Mouse (Mus musculus): ENCODE measurements around the gene Ebf1. TPM values are rescaled to one million over a fixed set of nuclear protein-coding genes. Genes with fewer than 3 reads are reported as not detected.

The Ebf1 gene
- total RNA-seq, 2 experiments from 2014 or later = 2.4 to 5.1 TPM

DNA sequence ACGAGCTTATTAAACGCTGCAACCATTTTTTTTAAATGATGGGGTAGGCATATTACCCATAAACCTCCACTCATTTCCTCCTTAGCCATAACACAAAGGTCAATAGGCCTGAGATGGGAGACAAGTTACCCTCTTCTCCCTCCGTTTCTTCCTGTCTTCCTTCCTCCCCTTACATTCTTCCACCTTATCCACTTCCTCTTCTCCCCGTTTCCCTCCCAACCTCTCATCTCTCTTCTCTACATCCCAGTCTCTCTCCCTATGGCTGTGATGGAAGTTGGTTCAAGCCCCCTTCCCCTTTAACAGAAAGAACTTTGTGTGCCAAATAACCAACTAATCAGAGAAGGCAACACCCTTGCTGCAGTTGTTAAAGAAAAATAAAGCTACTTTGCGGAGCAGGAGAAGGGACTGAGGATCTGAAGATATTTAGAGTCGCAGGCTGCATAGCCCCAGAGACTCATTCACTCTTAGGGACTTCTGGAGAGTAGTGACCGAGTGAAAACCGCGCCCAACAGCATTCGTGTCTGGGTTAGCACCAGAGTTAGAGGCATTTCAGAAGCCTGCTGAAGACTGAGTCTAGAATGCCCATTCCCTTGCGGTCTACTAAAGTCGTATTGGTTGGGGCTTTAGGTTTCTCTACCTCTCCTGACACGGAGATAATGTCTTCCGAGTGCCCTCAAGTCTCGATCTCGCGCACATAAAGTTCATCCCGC lies 884 bp upstream of the Ebf1 start:
- intact Hi-C loops (cut with DNase I) = loop anchor here (10.0 kb wide), 1 partner anchor 1119 kb away; no protein-coding TSS in a partner anchor
- DNase-seq (ENCODE audit: low spot score in 2 of 2) = no peak

DNA sequence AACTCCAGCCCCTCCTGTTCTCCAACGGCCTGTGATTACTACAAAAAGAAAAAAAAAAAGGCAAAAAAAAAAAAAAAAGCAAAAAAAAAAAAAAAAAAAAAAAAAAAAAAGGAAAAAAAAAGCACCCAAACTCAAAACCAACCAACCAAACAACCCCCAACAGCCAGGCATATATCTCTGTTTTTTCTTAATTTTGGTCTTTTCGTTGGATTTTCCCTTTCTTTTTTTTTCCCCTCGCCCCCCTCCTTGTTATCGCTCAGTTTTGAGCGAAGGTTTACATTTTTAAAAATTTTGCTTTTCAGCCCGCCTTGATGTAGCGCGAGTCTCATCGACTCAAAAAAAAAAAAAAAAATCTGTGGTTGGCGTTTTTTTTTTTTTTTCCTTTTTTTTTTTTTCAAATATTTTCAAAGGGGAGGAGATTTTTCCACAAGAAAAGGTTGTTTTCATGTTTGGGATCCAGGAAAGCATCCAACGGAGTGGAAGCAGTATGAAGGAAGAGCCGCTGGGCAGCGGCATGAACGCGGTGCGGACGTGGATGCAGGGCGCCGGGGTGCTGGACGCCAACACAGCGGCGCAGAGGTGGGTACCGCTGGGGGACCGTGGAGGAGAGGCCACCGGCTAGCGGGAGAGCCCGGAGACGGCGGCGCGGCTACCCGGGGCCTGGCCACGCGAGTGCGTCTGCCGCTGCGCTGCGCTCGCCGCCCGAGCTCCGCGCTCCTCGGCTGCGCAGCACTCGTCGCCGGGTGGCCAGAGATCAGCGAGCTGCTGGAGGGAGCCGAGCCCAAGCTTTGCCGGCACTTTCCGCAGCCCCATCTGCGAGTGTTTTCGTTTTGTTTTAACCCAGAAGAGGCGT lies 843 bp downstream of the Ebf1 start:
- intact Hi-C loops (cut with DNase I) = loop anchor here (10.0 kb wide), 1 partner anchor 1117 kb away; no protein-coding TSS in a partner anchor
- DNase-seq (ENCODE audit: low spot score in 2 of 2) = peak; percentile 15 to 57

DNA sequence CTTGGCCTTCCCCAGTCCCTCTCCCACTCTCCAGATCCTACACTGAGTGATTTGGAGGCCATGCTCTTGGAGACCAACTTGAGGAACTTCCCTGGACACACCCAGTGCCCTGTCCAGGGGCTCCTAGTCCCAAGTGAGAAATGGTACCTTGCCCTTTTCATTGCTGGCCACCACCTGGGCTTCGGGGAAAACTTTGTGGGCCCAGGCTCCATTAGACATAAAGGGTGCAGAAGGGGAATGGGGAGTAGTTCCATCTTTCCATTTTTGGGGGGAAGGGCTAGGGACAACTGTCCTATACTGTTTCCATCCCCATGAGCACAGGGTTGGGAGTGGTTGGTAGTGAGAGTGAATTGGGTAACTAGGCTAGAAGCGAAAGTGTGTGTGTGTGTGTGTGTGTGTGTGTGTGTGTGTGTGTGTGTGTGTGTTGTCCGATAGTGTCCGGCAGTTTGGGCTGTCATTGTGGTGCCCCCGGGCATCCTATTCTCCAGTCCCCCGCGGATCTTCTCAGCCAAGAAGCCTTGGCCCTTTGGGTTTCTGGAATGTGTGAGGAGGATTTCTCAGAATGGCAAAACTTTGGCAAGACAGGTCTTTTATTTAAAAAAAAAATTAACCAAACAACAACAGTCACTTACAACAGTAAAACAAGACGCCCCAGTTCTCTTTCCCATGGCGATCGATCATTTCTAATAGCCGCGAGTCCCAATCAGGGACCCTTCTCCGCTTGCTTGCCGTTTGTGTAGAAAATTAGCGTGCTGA lies 2.2 kb downstream of the Ebf1 start:
- no peak for DNase-seq (ENCODE audit: low spot score in 2 of 2)
- intact Hi-C loops (cut with DNase I) = loop anchor here (10.0 kb wide), 1 partner anchor 1115 kb away; no protein-coding TSS in a partner anchor

DNA sequence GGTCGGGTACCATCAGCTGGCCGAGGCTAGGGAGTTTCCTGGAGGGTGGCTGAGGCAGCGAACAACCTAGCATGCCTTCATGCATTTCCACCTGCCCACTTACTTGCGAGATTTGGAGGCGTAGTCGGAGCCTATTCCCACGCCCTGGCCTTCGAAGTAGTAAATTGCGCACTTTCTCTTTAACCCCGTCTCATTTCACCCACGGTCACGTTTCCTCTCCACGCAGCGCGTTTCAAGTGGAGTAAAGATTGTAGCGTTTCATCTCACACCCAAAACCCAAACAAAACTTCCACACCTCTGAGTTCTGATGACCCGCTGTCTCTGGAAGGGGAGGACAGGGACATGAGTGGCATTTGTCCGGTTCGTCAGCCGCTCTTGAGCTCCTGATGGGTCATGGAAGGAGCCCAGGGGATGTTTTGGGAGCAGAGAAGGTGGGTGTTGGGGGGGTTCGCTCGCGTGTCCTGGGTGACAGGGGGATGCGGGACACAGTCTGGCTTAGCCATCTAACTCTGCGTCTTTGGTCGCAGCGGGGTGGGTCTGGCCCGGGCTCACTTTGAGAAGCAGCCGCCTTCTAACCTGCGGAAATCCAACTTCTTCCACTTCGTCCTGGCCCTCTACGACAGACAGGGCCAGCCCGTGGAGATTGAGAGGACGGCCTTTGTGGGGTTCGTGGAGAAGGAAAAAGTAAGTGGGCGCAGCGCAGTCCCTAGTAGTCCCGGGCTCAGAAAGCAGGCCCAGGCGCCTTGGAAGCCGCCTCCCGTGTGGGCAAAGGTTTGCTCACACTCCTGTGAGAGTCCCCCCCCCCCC lies 3.0 kb downstream of the Ebf1 start:
- intact Hi-C loops (cut with DNase I) = loop anchor here (5.0 to 10.0 kb wide), 2 partner anchors 212 to 1115 kb away; no protein-coding TSS in a partner anchor
- no peak for DNase-seq (ENCODE audit: low spot score in 2 of 2)

DNA sequence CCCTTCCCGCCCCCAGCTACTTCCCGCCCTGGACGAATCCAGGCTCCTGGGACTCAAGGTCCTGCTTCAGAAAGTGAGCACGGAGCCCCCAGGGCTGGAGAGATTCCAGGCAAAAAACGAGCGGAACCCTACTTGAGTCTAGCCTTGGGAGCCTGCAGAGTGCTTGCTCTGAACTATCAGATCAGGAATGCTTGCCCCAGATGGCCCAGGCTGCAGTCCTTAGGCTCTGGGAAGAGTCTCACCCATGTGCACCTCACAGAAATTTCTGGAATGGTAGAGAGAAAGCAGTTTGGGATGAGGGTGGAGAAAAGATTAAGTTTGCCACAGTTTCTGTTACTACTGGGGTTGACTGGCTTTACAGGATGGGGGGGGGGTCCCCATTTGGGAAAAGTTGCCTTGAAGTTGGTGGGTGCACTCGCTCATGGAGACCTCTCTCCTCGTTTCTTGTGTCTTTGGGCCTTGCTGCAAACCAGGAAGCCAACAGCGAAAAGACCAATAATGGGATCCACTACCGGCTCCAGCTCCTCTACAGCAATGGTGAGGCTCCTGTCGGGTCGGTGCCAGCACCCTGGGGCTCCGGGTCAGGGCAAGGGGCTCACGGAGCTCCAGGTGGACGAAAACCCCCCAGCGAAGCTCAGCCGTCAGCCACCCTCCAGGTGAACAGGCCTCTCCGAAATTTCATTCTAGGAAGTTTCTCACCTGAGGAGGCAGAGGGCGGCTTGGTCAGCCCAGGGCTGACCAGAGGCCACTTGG lies 3.8 kb downstream of the Ebf1 start:
- intact Hi-C loops (cut with DNase I) = loop anchor here (5.0 kb wide), 1 partner anchor 211 kb away; no protein-coding TSS in a partner anchor
- DNase-seq (ENCODE audit: low spot score in 2 of 2) = no peak

DNA sequence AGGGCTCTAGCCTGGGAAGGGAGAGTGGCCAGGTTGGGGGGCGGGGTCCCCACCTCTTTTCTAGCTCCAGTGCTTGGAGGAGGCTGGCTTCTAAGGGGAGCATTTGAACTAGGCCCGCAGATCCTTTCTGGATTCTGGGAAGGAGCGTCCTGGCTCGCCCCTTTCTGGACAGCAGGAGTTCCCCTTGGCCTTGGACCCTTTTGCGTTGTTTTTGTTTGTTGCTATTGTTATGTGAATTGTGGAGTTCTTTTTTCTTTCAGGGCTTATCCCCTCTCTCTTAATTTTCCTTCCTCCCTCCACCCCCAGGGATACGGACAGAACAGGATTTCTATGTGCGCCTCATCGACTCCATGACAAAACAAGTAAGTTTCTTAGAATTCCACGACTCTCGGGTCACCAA lies 4.5 kb downstream of the Ebf1 start:
- no peak for DNase-seq (ENCODE audit: low spot score in 2 of 2)
- intact Hi-C loops (cut with DNase I) = loop anchor here (5.0 kb wide), 1 partner anchor 211 kb away; no protein-coding TSS in a partner anchor

GRCm38 (mm10) chr11:44622023-44622731 lies 5.1 kb downstream of the Ebf1 start:
- intact Hi-C loops (cut with DNase I) = loop anchor here (5.0 kb wide), 1 partner anchor 210 kb away; no protein-coding TSS in a partner anchor
- no peak for DNase-seq (ENCODE audit: low spot score in 2 of 2)

- intact Hi-C loops (cut with DNase I) = loop anchor here (5.0 kb wide), 1 partner anchor 208 kb away; no protein-coding TSS in a partner anchor
- no peak for DNase-seq (ENCODE audit: low spot score in 2 of 2)
These were observed 7.4 kb downstream of the Ebf1 start for GRCm38 (mm10) chr11:44624564-44624963.

DNA sequence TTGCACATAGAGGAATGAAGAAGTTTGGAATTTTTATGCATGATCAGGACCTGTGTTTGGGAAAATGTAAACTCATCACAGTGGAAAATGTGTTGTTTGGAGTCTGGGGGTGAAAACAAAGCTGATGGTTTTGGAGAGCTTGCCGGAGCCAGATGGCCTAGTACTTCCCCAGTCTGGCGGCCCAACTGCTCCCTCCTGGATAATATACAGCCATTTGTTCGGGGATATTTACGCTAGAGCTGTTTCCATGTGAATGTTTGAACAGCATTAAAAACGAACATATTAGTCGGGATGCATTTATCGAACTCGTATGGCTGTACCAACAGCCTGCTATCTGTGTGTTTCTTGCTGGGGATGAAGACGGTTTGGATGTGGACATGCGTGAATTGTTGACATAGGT lies 8.9 kb downstream of the Ebf1 start:
- DNase-seq (ENCODE audit: low spot score in 2 of 2) = no peak
- intact Hi-C loops (cut with DNase I) = no loop called here

- intact Hi-C loops (cut with DNase I) = no loop called here
- no peak for DNase-seq (ENCODE audit: low spot score in 2 of 2)
These were observed 11.3 kb downstream of the Ebf1 start for GRCm38 (mm10) chr11:44628412-44628811.

DNA sequence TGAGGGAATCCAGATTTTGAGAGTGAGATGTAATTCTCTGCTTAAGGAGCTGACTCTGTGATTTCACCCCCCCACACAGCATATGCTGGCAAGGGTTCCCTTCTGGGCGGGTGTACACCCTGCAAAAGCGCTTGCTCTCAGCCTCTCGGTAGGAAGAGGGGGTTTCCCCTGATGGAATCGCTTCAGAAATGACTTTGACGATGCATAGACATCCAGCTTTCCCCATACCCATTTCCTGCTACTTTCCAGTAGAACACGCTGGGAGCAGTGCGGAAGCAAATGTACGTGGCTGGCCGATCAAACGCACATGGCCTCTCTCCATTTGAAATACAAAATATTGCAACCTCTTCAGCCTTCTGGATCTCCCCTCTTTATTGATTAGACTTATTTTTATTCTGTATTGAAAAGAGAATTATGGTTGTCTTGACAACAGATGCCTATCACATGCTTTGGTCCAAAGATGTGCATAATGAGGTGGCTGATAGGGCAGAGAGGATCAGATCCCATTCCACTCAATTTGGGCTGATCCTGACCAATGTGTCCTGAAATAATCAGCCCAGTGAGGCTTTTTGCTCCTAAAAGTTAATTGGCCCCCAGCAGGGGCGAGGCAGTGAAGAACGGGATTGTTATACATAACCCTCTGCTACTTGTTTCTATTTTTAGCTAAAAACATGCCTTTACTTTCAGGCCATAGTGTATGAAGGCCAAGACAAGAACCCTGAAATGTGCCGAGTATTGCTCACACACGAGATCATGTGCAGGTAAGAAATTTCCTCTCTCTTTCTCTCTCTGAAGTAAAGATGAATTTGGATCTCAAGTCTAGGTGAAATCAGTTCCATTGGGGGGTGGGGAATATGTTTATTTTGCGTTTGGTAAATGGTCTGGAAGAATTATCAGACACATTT lies 15.2 kb downstream of the Ebf1 start:
- no peak for DNase-seq (ENCODE audit: low spot score in 2 of 2)

DNA sequence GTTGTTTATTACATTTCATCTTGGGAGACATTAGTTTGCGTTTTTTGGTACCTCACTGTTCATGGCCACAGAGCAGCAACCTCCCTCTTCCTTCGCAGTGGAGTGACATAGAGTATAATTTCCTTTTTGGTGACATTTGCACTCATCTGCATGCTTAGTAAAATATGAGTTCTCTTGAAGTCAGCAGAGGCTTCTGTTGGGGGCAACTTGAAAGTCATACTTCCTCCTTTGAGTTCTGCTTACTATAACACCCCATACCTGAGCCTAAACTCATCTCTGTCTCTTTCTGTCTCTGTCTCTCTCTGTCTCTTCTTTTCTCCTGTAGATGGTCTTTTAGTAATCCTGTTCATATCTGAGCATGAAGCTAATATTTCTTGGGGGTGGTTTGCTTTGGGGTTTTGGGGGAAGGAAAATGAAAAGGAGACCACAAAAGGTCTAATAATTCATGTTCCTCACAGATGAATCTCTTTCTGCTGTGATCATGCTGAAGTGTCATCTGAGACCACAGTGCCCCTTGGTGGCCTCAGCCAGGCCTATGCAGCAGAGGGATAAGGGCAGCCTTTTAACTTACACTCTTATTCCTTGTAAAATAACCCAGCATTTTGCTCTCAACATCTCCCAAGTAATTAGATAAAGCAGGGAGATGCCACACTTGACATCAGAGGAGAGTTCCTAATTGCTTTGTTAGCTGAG lies 16.0 kb downstream of the Ebf1 start:
- intact Hi-C loops (cut with DNase I) = no loop called here
- DNase-seq (ENCODE audit: low spot score in 2 of 2) = no peak

More for the DNA sequence above, 15.2 kb downstream of the Ebf1 start:
- intact Hi-C loops (cut with DNase I) = no loop called here

DNA sequence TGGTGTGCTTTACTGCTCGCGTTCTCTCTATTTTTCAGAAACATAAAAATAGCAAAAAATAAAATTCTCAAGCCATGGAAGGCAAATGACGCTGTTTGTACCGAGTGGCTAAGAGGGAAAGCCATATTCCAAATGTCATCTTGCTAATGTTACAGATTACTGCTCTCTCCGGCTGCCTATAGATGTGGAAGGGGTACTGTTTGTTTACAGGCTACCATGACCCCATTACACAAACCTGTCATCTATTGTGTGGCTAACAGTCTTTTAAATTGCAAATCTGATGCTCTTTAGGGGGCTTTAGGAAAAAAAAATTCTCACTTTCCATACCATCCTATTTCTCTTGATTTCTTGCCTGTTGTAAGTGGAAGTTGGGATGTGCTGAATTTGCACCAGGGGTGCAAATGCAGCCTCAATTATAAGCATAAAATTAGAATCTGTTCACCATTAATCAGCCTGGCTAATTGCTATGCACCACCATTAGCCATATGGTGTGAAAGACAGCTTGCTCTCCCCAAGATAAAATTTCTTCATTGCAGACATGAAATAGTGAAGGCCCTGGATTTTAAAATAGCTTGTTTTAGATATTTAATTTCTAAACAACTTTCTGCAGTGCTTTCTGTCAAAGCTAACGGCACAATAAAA lies 17.6 kb downstream of the Ebf1 start:
- no peak for DNase-seq (ENCODE audit: low spot score in 2 of 2)
- intact Hi-C loops (cut with DNase I) = no loop called here

DNA sequence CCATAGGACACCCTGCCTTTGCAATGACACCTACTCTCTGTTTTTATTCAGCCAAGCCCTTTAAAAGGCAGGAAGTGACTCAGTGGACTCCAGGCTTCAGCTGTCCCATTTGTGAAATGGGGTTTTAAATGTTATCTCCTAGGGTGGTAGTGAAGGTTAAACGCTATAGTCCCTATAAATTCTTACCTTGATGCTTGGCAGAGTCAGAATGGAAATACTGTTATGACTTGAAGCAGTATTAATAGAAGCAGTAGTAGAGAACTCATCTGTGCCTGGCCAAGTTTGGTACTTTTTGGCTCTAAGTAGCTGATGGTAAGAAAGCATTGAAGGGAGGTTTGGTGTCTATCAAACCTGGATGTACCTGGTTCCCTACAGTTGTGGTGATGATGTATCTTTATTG lies 19.1 kb downstream of the Ebf1 start:
- no peak for DNase-seq (ENCODE audit: low spot score in 2 of 2)
- intact Hi-C loops (cut with DNase I) = no loop called here

GRCm38 (mm10) chr11:44638193-44638754 lies 21.2 kb downstream of the Ebf1 start:
- no peak for DNase-seq (ENCODE audit: low spot score in 2 of 2)

More at GRCm38 (mm10) chr11:44638193-44638754, 21.2 kb downstream of the Ebf1 start:
- intact Hi-C loops (cut with DNase I) = no loop called here

Measured in left cerebral cortex, postnatal 25 days (tissue).